Mouse (Mus musculus): Measurements from ENCODE around the gene Map7. TPM values are rescaled to one million over a fixed set of nuclear protein-coding genes. Genes with fewer than 3 reads are reported as not detected.
A peak's percentile ranks its signal among the peaks of the same experiment; 100 is the strongest.

Map7 gene
- 9.2 and 14.8 TPM in 2 replicates for polyA plus RNA-seq (2012; rRNA removed)

GRCm38 (mm10) chr10:20148130-20148772 is at the start of gene Map7:
Gene Map7 (plus strand): TSS chr10:20148471.
- no peak for DNase-seq (ENCODE audit: low spot score)

- no peak for DNase-seq (ENCODE audit: low spot score)
Measured at GRCm38 (mm10) chr10:20101456-20101855, 46.8 kb upstream of the Map7 start.

GRCm38 (mm10) chr10:20104271-20104931 is 43.9 kb upstream of the Map7 start:
- no peak for DNase-seq (ENCODE audit: low spot score)

- no peak for DNase-seq (ENCODE audit: low spot score)
Measured at GRCm38 (mm10) chr10:20105575-20105974, 42.7 kb upstream of the Map7 start.

GRCm38 (mm10) chr10:20107031-20107430 is 41.2 kb upstream of the Map7 start:
- DNase-seq (ENCODE audit: low spot score), result no peak

GRCm38 (mm10) chr10:20111508-20111907 is 36.8 kb upstream of the Map7 start:
- no peak for DNase-seq (ENCODE audit: low spot score)

- no peak for DNase-seq (ENCODE audit: low spot score)
Measured at GRCm38 (mm10) chr10:20112026-20112973, 36.0 kb upstream of the Map7 start.

GRCm38 (mm10) chr10:20119504-20120425 is 28.5 kb upstream of the Map7 start:
- no peak for DNase-seq (ENCODE audit: low spot score)

- no peak for DNase-seq (ENCODE audit: low spot score)
Measured at GRCm38 (mm10) chr10:20121981-20122380, 26.3 kb upstream of the Map7 start.

GRCm38 (mm10) chr10:20123401-20123800 is 24.9 kb upstream of the Map7 start:
- DNase-seq (ENCODE audit: low spot score), result no peak

- DNase-seq (ENCODE audit: low spot score), result no peak
Measured at GRCm38 (mm10) chr10:20124576-20124975, 23.7 kb upstream of the Map7 start.

- no peak for DNase-seq (ENCODE audit: low spot score)
Measured at GRCm38 (mm10) chr10:20125226-20125625, 23.0 kb upstream of the Map7 start.

GRCm38 (mm10) chr10:20132933-20133652 is 15.2 kb upstream of the Map7 start:
- no peak for DNase-seq (ENCODE audit: low spot score)

- DNase-seq (ENCODE audit: low spot score), result no peak
Measured at GRCm38 (mm10) chr10:20135350-20136058, 12.8 kb upstream of the Map7 start.

- no peak for DNase-seq (ENCODE audit: low spot score)
Measured at GRCm38 (mm10) chr10:20136505-20136904, 11.8 kb upstream of the Map7 start.

- no peak for DNase-seq (ENCODE audit: low spot score)
Measured at GRCm38 (mm10) chr10:20141376-20141775, 6.9 kb upstream of the Map7 start.

- DNase-seq (ENCODE audit: low spot score), result peak; percentile 75
Measured at GRCm38 (mm10) chr10:20148773-20149120, 476 bp downstream of the Map7 start.

- DNase-seq (ENCODE audit: low spot score), result peak; percentile 57
Measured at GRCm38 (mm10) chr10:20149121-20149834, 1.0 kb downstream of the Map7 start.

GRCm38 (mm10) chr10:20149835-20150355 is 1.6 kb downstream of the Map7 start:
- DNase-seq (ENCODE audit: low spot score), result no peak

Measured in urinary bladder, adult 2 months (tissue).